Mouse (Mus musculus): Measurements from ENCODE around the gene Il33. TPM values are rescaled to one million over a fixed set of nuclear protein-coding genes. Genes with fewer than 3 reads are reported as not detected.

Gene Il33
- under 1 TPM in 1 of 3 experiments, not detected in 2; 0.17 TPM for polyA plus RNA-seq (2017; shearing (Covaris generic))

- ATAC-seq: no peak
Measured at GRCm38 (mm10) chr19:29924638-29925258, at the start of gene Il33. TSS of gene Il33 (plus strand) at chr19:29925114.

GRCm38 (mm10) chr19:29877422-29878291, 47.3 kb upstream of the Il33 start:
- ATAC-seq: no peak

- ATAC-seq: no peak
Measured at GRCm38 (mm10) chr19:29878896-29879504, 45.9 kb upstream of the Il33 start.

GRCm38 (mm10) chr19:29880918-29881317, 44.0 kb upstream of the Il33 start:
- no peak for ATAC-seq

GRCm38 (mm10) chr19:29882696-29883095, 42.2 kb upstream of the Il33 start:
- ATAC-seq: no peak

- ATAC-seq: no peak
Measured at GRCm38 (mm10) chr19:29885548-29885947, 39.4 kb upstream of the Il33 start.

GRCm38 (mm10) chr19:29887476-29887875, 37.4 kb upstream of the Il33 start:
- no peak for ATAC-seq

GRCm38 (mm10) chr19:29888946-29889345, 36.0 kb upstream of the Il33 start:
- no peak for ATAC-seq

- ATAC-seq: no peak
Measured at GRCm38 (mm10) chr19:29891981-29892380, 32.9 kb upstream of the Il33 start.

GRCm38 (mm10) chr19:29892786-29893185, 32.1 kb upstream of the Il33 start:
- no peak for ATAC-seq

- no peak for ATAC-seq
Measured at GRCm38 (mm10) chr19:29893718-29894273, 31.1 kb upstream of the Il33 start.

- no peak for ATAC-seq
Measured at GRCm38 (mm10) chr19:29894381-29894780, 30.5 kb upstream of the Il33 start.

- no peak for ATAC-seq
Measured at GRCm38 (mm10) chr19:29895047-29895446, 29.9 kb upstream of the Il33 start.

GRCm38 (mm10) chr19:29900318-29900717, 24.6 kb upstream of the Il33 start:
- no peak for ATAC-seq

- ATAC-seq: no peak
Measured at GRCm38 (mm10) chr19:29902343-29903070, 22.4 kb upstream of the Il33 start.

GRCm38 (mm10) chr19:29905896-29906295, 19.0 kb upstream of the Il33 start:
- no peak for ATAC-seq

- ATAC-seq: no peak
Measured at GRCm38 (mm10) chr19:29909166-29909565, 15.7 kb upstream of the Il33 start.

- ATAC-seq: no peak
Measured at GRCm38 (mm10) chr19:29911919-29912318, 13.0 kb upstream of the Il33 start.

GRCm38 (mm10) chr19:29917421-29917820, 7.5 kb upstream of the Il33 start:
- ATAC-seq: no peak

- ATAC-seq: no peak
Measured at GRCm38 (mm10) chr19:29926101-29926755, 1.3 kb downstream of the Il33 start.

- no peak for ATAC-seq
Measured at GRCm38 (mm10) chr19:29930296-29930695, 5.4 kb downstream of the Il33 start.

- no peak for ATAC-seq
Measured at GRCm38 (mm10) chr19:29937445-29937844, 12.5 kb downstream of the Il33 start.

Data from inflammation-experienced regulatory T-cells, adult 6 months (primary cell).